Mouse (Mus musculus): ENCODE data around the gene Abca8b. TPM values are rescaled to one million over a fixed set of nuclear protein-coding genes. Genes with fewer than 3 reads are reported as not detected.

The Abca8b gene
- total RNA-seq, 2 experiments from 2014 or later: 0.42 TPM; not detected in 1

- no peak for ATAC-seq (replicated peaks; ENCODE audit: low FRiP score, poor library complexity, severe bottlenecking)
Measured at GRCm38 (mm10) chr11:109885521-109885920, 110.1 kb downstream of the Abca8b start.

- no peak for ATAC-seq (replicated peaks; ENCODE audit: low FRiP score, poor library complexity, severe bottlenecking)
Measured at GRCm38 (mm10) chr11:109884801-109885200, 110.8 kb downstream of the Abca8b start.

GRCm38 (mm10) chr11:109884126-109884525 lies 111.5 kb downstream of the Abca8b start:
- no peak for ATAC-seq (replicated peaks; ENCODE audit: low FRiP score, poor library complexity, severe bottlenecking)

Other genes with a start within 250 kb of the Abca8b start
- gene 1700012B07Rik, start 167.8 kb downstream of the Abca8b start, total RNA-seq (2015; ENCODE audit: low replicate concordance): not detected in 2 replicates
- not detected in 2 replicates for gene 1700012B07Rik, start 167.8 kb downstream of the Abca8b start, total RNA-seq (2017; ENCODE audit: low replicate concordance)
- gene Abca8a, start 100.1 kb upstream of the Abca8b start, total RNA-seq (2015; ENCODE audit: low replicate concordance): not detected in 2 replicates
- gene Abca8a, start 100.1 kb upstream of the Abca8b start, total RNA-seq (2017; ENCODE audit: low replicate concordance): 0.13 and 0.76 TPM in 2 replicates
- gene Abca9, start 172.4 kb upstream of the Abca8b start, total RNA-seq (2015; ENCODE audit: low replicate concordance): 1.1 and 1.3 TPM in 2 replicates
- gene Abca9, start 172.4 kb upstream of the Abca8b start, total RNA-seq (2017; ENCODE audit: low replicate concordance): 1.7 and 2.2 TPM in 2 replicates

All from erythroid progenitor cell, adult 5-6 weeks (primary cell).